Mouse (Mus musculus) testis, adult 2 months (tissue): ENCODE results near the gene Fam186a.

ENCODE experiments used
- CTCF ChIP-seq: fragments of 200-500 bp; IDR thresholded peaks from 2 replicates; pipeline ENCODE4 v1.5.1; 2012; ENCODE audit warnings: low read depth, mild to moderate bottlenecking, inconsistent platforms, low read length, moderate library complexity; ENCODE audit not compliant: control insufficient read depth, insufficient read depth, insufficient replicate concordance
- POLR2A ChIP-seq: fragments of 200-500 bp; IDR thresholded peaks from 2 replicates; pipeline ENCODE4 v1.6.1; 2012; ENCODE audit warnings: low read depth, mild to moderate bottlenecking, inconsistent platforms, low read length, moderate library complexity; ENCODE audit not compliant: control insufficient read depth

DNA sequence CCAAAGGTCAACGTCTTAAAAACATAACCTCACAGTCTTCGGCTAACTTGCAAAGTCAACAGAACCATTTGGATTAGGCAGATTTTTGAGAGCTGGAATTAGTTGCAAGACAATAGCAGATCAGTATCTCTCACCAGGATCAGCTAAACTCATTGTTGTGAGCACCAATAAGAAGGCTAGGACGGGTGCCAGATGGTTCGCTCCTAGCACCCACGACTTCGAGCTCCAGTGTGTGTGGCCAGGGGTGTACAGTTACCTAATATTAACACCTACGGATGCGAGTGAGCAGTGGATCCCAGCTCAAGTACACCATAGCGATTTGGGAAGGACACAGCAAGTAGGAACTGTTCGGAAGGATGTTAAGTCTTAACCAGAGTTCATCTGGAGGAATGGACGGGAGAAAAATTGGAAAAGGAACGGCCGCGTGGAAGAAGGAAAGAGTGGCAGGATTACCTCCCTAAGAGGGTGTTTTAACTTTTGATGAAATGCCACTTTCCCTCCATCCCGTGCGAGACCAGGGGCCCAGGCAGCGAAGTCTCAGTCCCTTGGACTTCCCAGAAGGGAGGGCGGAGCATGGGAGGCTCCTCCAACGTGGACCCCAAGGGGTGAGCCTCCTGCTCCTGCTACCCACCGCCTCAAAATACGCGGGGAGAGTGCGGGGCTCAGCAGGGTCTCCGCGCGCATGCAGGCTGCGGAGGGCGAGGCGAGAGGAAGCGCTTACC, 92.1 kb downstream of the Fam186a start:
- TF ChIP-seq CTCF = no peak
- TF ChIP-seq POLR2A = no peak
